Mouse (Mus musculus): ENCODE data around the gene Lrrk1.

DNA sequence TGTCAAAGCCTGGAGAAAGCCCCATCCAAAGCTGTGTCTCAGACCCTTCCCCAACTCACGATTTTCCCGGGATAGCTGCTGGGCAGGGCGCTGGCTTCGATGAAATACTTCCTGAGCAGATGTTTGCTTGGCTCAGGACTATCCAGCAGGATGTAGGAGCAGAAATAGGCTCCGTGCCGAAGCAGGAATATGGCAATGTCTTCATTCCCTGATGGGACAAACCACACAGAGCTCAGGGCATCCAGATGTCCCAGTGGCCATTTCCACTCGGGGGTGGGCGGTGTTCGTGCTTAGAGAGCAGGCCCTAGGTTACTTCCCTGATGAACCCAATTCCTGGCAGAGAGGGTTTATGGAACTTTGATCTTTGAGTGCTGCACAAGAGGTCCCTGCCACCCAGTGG is 57.5 kb downstream of the Lrrk1 start:
- TF ChIP-seq UBTF (IDR thresholded peaks at IDR 0.05; ENCODE audit: low read depth, low read length) (no peak), SIN3A (IDR thresholded peaks at IDR 0.05; ENCODE audit: low read length) (no peak), ZMIZ1 (IDR thresholded peaks at IDR 0.05; ENCODE audit: low read depth, low read length) (no peak), GABPA (IDR thresholded peaks at IDR 0.05; ENCODE audit: insufficient replicate concordance, low read depth, low read length) (no peak), EP300 (IDR thresholded peaks at IDR 0.05; ENCODE audit: low read length) (no peak), MAFK (IDR thresholded peaks at IDR 0.05; ENCODE audit: insufficient replicate concordance, low read length) (no peak), MXI1 (IDR thresholded peaks at IDR 0.05; ENCODE audit: low read depth, low read length) (no peak), ELF1 (IDR thresholded peaks at IDR 0.05; ENCODE audit: low read depth, low read length) (no peak), RCOR1 (conservative IDR thresholded peaks at IDR 0.05; ENCODE audit: low read depth, low read length) (no peak), ZNF384 (IDR thresholded peaks at IDR 0.05; ENCODE audit: low read depth, low read length) (no peak)

Measured in CH12.LX (cell line).